Mouse (Mus musculus) neutrophil, adult 65 days (primary cell): ENCODE measurements around the gene Vpreb2. TPM values are rescaled to one million over a fixed set of nuclear protein-coding genes. Genes with fewer than 3 reads are reported as not detected.

Experiments
- total RNA-seq: library from RNA; stranded (reverse); gene quantifications from 2 replicates; pipeline ENCODE4 v1.2.4, GENCODE M21; 2023

Vpreb2 gene
- 1.2 TPM in 1 of 2 replicates, not detected in the other for total RNA-seq

DNA sequence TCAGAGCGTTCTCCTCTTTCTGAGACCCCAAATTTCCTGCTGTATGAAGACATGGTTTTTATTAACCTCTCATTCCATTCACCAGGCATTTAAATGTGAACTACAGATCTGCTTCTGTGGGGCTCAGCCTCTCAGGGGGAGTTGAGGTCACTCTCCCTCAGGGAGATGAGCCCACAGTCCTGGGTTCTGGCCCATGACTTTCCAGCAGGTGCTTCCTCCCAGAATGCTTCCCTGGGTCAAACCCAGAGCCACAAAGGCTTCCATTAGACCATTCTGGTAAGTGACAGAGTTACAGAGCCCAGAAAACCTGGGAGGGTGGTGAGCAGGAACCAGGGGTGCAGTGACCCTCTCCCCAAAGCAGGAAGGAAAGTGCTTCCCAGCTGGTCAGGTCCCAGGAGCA, at the start of gene Vpreb2:
Gene Vpreb2, plus strand, starts transcription at position 301 of the 400 bp plus-strand sequence.

Other genes starting within 250 kb of the Vpreb2 start
- 68.2 and 84.3 TPM in 2 replicates for gene Med15, start 247.5 kb upstream of the Vpreb2 start, total RNA-seq
- gene Klhl22, start 220.8 kb upstream of the Vpreb2 start, total RNA-seq, result 6.2 and 6.7 TPM in 2 replicates
- 0.25 TPM in 1 of 2 replicates, not detected in the other for gene Scarf2, start 183.1 kb upstream of the Vpreb2 start, total RNA-seq
- not detected in 2 replicates for gene B830017H08Rik, start 147.3 kb upstream of the Vpreb2 start, total RNA-seq
- 1.9 and 3.6 TPM in 2 replicates for gene Car15, start 142.1 kb upstream of the Vpreb2 start, total RNA-seq
- 0.45 and 1.0 TPM in 2 replicates for gene Gm20518, start 88.8 kb upstream of the Vpreb2 start, total RNA-seq
- not detected in 2 replicates for gene Tssk1, start 86.2 kb upstream of the Vpreb2 start, total RNA-seq
- gene Dgcr2, start 81.9 kb upstream of the Vpreb2 start, total RNA-seq, result 28.0 and 40.9 TPM in 2 replicates
- not detected in 2 replicates for gene Tssk2, start 81.8 kb upstream of the Vpreb2 start, total RNA-seq
- gene Ess2, start 69.1 kb upstream of the Vpreb2 start, total RNA-seq, result 33.3 and 50.8 TPM in 2 replicates
- gene Gsc2, start 65.4 kb upstream of the Vpreb2 start, total RNA-seq, result not detected in 2 replicates
- 8.8 and 12.8 TPM in 2 replicates for gene Slc25a1, start 52.2 kb upstream of the Vpreb2 start, total RNA-seq
- gene Dgcr6, start 72.4 kb downstream of the Vpreb2 start, total RNA-seq, result 7.3 and 10.1 TPM in 2 replicates
- gene Prodh, start 109.8 kb downstream of the Vpreb2 start, total RNA-seq, result 7.2 and 8.8 TPM in 2 replicates
- gene Rtn4r, start 147.2 kb downstream of the Vpreb2 start, total RNA-seq, result 0.20 TPM in 1 of 2 replicates, not detected in the other
- not detected in 2 replicates for gene Ccdc188, start 237.5 kb downstream of the Vpreb2 start, total RNA-seq